8 mouse cellular contexts compared by ENCODE assay signal in genomic region chr11:95859468-95859855, GRCm38 (mm10). TPM values are rescaled to one million over a fixed set of nuclear protein-coding genes. Genes with fewer than 3 reads are reported as not detected.
A peak's percentile ranks its signal among the peaks of the same experiment; 100 is the strongest.
DNase-seq lines count a peak whose midpoint lies in the region; ATAC-seq and TF ChIP-seq lines count a peak whose summit lies in the region.

No protein-coding gene starts in this region.

- H3K9me3 ChIP-seq in heart, embryonic 15.5 days (replicated peaks), result no peaks in the 10 kb centered on the region
- peaks cover 4% of the 10 kb centered on the region for H3K9me3 ChIP-seq in E14TG2a.4 (ENCODE audit: low read length)
- H3K9me3 ChIP-seq in forebrain, postnatal 0 days (ENCODE audit: low read length), result no peaks in the 10 kb centered on the region

- peaks cover 13% of the 10 kb centered on the region for H3K4me1 ChIP-seq in heart, embryonic 15.5 days (replicated peaks)
- peaks cover 46% of the 10 kb centered on the region for H3K4me1 ChIP-seq in E14TG2a.4 (replicated peaks; ENCODE audit: low read depth, low read length)
- H3K4me1 ChIP-seq in bone marrow macrophage, adult 2 months (ENCODE audit: control insufficient read depth, insufficient read depth, low read length), result peaks cover 12% of the 10 kb centered on the region
- peaks cover 5% of the 10 kb centered on the region; the same call in 1 of the 2 replicates for H3K4me1 ChIP-seq in forebrain, postnatal 0 days (ENCODE audit: insufficient read depth)
- H3K4me1 ChIP-seq in liver, adult 2 months (ENCODE audit: control insufficient read depth, insufficient read depth, low read length), result 0 out of 2 replicates have a peak, but pooled peaks cover 2% of the 10 kb centered on the region

- H3K36me3 ChIP-seq in heart, embryonic 15.5 days, result no peaks in the 10 kb centered on the region
- H3K36me3 ChIP-seq in E14TG2a.4 (ENCODE audit: insufficient read depth, low read length) (peaks cover 45% of the 10 kb centered on the region), myocyte (ENCODE audit: control insufficient read depth, insufficient read depth) (no peaks in the 10 kb centered on the region)
- H3K36me3 ChIP-seq in forebrain, postnatal 0 days (ENCODE audit: insufficient read depth), result no peaks in the 10 kb centered on the region
- H3K36me3 ChIP-seq in liver, adult 2 months (ENCODE audit: control insufficient read depth, insufficient read depth, low read length), result no peaks in the 10 kb centered on the region

- H3K79me2 ChIP-seq in liver, adult 2 months (ENCODE audit: control insufficient read depth, insufficient read depth, low read length), result no peaks in the 10 kb centered on the region
- H3K79me2 ChIP-seq in myocyte (ENCODE audit: control insufficient read depth, insufficient read depth), result no peaks in the 10 kb centered on the region

- peak overlapping the region; percentile 85 for H3K4me2 ChIP-seq in heart, embryonic 15.5 days
- H3K4me2 ChIP-seq in forebrain, postnatal 0 days (ENCODE audit: low read depth), result peak overlapping the region; percentile 60
- H3K4me2 ChIP-seq in myocyte (ENCODE audit: low read depth), result peak overlapping the region; percentile 95

- no peaks in the 10 kb centered on the region for H3K27me3 ChIP-seq in heart, embryonic 15.5 days
- H3K27me3 ChIP-seq in E14TG2a.4 (ENCODE audit: insufficient read depth, low read length) (no peaks in the 10 kb centered on the region), myocyte (ENCODE audit: control insufficient read depth, insufficient read depth, insufficient read length) (no peaks in the 10 kb centered on the region)
- H3K27me3 ChIP-seq in forebrain, postnatal 0 days (ENCODE audit: insufficient read depth, low read length), result no peaks in the 10 kb centered on the region
- H3K27me3 ChIP-seq in liver, adult 2 months (ENCODE audit: control insufficient read depth, insufficient read depth, low read length), result no peaks in the 10 kb centered on the region

- peak overlapping the region; percentile 79 for H3K4me3 ChIP-seq in heart, embryonic 15.5 days
- peak overlapping the region; percentile 89 for H3K4me3 ChIP-seq in E14TG2a.4 (replicated peaks; ENCODE audit: low read length)
- peak overlapping the region; percentile 72 for H3K4me3 ChIP-seq in bone marrow macrophage, adult 2 months (ENCODE audit: insufficient read depth, low read length)
- peak overlapping the region; percentile 94 for H3K4me3 ChIP-seq in forebrain, postnatal 0 days (ENCODE audit: low read depth, low read length)
- peak overlapping the region; percentile 65 for H3K4me3 ChIP-seq in liver, adult 2 months (ENCODE audit: insufficient read depth, low read depth, low read length)
- H3K4me3 ChIP-seq in myocyte, result peak overlapping the region; percentile 43

- H3ac ChIP-seq in myocyte (ENCODE audit: control insufficient read depth, insufficient read length), result peak overlapping the region; percentile 17

- under 1% methylated on average over 35 of the region's 35 CpGs for WGBS in heart, embryonic 15.5 days
- under 1% methylated on average over 35 of the region's 35 CpGs for WGBS in forebrain, postnatal 0 days
- under 1% methylated on average over 35 of the region's 35 CpGs for WGBS in liver, adult 2 months

- no peak for TF ChIP-seq CTCF in E14TG2a.4 (conservative IDR thresholded peaks at IDR 0.05; ENCODE audit: low read length)
- TF ChIP-seq CTCF in bone marrow macrophage, adult 2 months (IDR thresholded peaks at IDR 0.05; ENCODE audit: low read depth, low read length), result no peak
- peak; percentile 34 for TF ChIP-seq CTCF in forebrain, postnatal 0 days (IDR thresholded peaks at IDR 0.05; ENCODE audit: low read depth)
- no peak for TF ChIP-seq CTCF in liver, adult 2 months (IDR thresholded peaks at IDR 0.05; ENCODE audit: low read depth, low read length)

- DNase-seq in heart, postnatal 4 days, result no peak
- peak; percentile 81 for DNase-seq in forebrain, postnatal 0 days
- peak; percentile 69 for DNase-seq in liver, adult 2 months (ENCODE audit: extremely low read depth, low read depth, low spot score)
- peak; percentile 73 to 81 for DNase-seq in thymus, postnatal 36 days

- no peak for TF ChIP-seq POLR2A in bone marrow macrophage, adult 2 months (IDR thresholded peaks at IDR 0.05; ENCODE audit: borderline replicate concordance, low read depth, low read length)
- no peak for TF ChIP-seq POLR2A in liver, adult 2 months (IDR thresholded peaks at IDR 0.05; ENCODE audit: extremely low read depth, insufficient read depth, low read length)
- TF ChIP-seq POLR2A in myocyte (IDR thresholded peaks at IDR 0.05; ENCODE audit: insufficient read length, low read depth), result peak; percentile 48

- ATAC-seq in heart, embryonic 15.5 days (replicated peaks; ENCODE audit: insufficient number of reproducible peaks, insufficient read depth, low FRiP score, low read depth), result peak; percentile 47; the same call in 1 of the 2 replicates
- ATAC-seq in forebrain, postnatal 0 days, result peak; percentile 53

- H3K9ac ChIP-seq in heart, embryonic 15.5 days, result peak overlapping the region; percentile 64
- peak overlapping the region; percentile 54 for H3K9ac ChIP-seq in forebrain, postnatal 0 days
- H3K9ac ChIP-seq in liver, adult 2 months (ENCODE audit: low read depth, low read length), result peak overlapping the region; percentile 78

- H3K27ac ChIP-seq in heart, embryonic 15.5 days, result peak overlapping the region; percentile 89
- peak overlapping the region; percentile 80 for H3K27ac ChIP-seq in bone marrow macrophage, adult 2 months (ENCODE audit: insufficient read depth, low read depth, low read length)
- peak overlapping the region; percentile 89 for H3K27ac ChIP-seq in forebrain, postnatal 0 days (ENCODE audit: low read depth, low read length)
- H3K27ac ChIP-seq in liver, adult 2 months (replicated peaks; ENCODE audit: insufficient read depth, low read depth, low read length), result peak overlapping the region; percentile 78

TF ChIP-seq in myocyte, 11 proteins besides CTCF, POLR2A, EP300 and RAD21:
- TF ChIP-seq USF1 (IDR thresholded peaks at IDR 0.05; ENCODE audit: low read depth), result peak; percentile 41
- peak in 2 of 3 experiments; percentile 61 to 86 for TF ChIP-seq MYOG (IDR thresholded peaks at IDR 0.05; ENCODE audit: control insufficient read depth in 1 of 3, insufficient read depth in 1 of 3, insufficient read length in 2 of 3, low read depth in 2 of 3)
- TF ChIP-seq TCF3 (IDR thresholded peaks at IDR 0.05; ENCODE audit: insufficient read length, low read depth), result peak; percentile 7
- TF ChIP-seq MAX (IDR thresholded peaks at IDR 0.05; ENCODE audit: low read depth), result peak; percentile 66
- TF ChIP-seq SRF (IDR thresholded peaks at IDR 0.05; ENCODE audit: control insufficient read depth, insufficient read length, low read depth), result peak; percentile 73
- peak in 2 of 3 experiments; percentile 69 to 81 for TF ChIP-seq MYOD1 (IDR thresholded peaks at IDR 0.05; ENCODE audit: control insufficient read depth in 1 of 3, insufficient read length in 2 of 3, low read depth in 2 of 3)
- TF ChIP-seq E2F4 (IDR thresholded peaks at IDR 0.05; ENCODE audit: insufficient read depth), result no peak
- no peak for TF ChIP-seq CEBPB (IDR thresholded peaks at IDR 0.05; ENCODE audit: insufficient read depth, poor library complexity, severe bottlenecking)

RNA-seq across cellular contexts. Expression of gene Abi3, which starts 17.2 kb away (rescaled TPM):
- polyA plus RNA-seq in heart, embryonic 15.5 days (2015; fragmentation: Nextera tagmentation; extraction: Ambion mirVana), result 13.0 and 22.0 TPM in 2 replicates
- 10 to 100 TPM; 16.7 to 19.5 TPM for total RNA-seq in heart, postnatal 4 days (2021)
- 51.7 and 60.6 TPM in 2 replicates for polyA plus RNA-seq in bone marrow macrophage, adult 2 months (2012; ENCODE audit: insufficient read depth, insufficient read length, missing spikeins)
- total RNA-seq in forebrain, postnatal 0 days (2014; rRNA removed), result 0.19 and 0.62 TPM in 2 replicates
- 1.4 and 1.5 TPM in 2 replicates for polyA plus RNA-seq in forebrain, postnatal 0 days (2015; fragmentation: Nextera tagmentation; extraction: Ambion mirVana)
- total RNA-seq in liver, adult 2 months (2014; rRNA removed), result 1.1 and 3.2 TPM in 2 replicates
- 7.6 and 11.7 TPM in 2 replicates for polyA plus RNA-seq in liver, adult 2 months (2012; rRNA removed)
- polyA plus RNA-seq in myocyte (2012; fragmentation: generic; extraction: Trizol), result 1.5 TPM

RNA-seq across cellular contexts. Expression of gene Gngt2, which starts 22.4 kb away (rescaled TPM):
- polyA plus RNA-seq in heart, embryonic 15.5 days (2015; fragmentation: Nextera tagmentation; extraction: Ambion mirVana), result 29.4 and 31.8 TPM in 2 replicates
- total RNA-seq in heart, postnatal 4 days (2021), result 10 to 100 TPM; 23.2 to 23.8 TPM
- polyA plus RNA-seq in bone marrow macrophage, adult 2 months (2012; ENCODE audit: insufficient read depth, insufficient read length, missing spikeins), result 167 and 176 TPM in 2 replicates
- total RNA-seq in forebrain, postnatal 0 days (2014; rRNA removed), result 1.0 and 1.6 TPM in 2 replicates
- polyA plus RNA-seq in forebrain, postnatal 0 days (2015; fragmentation: Nextera tagmentation; extraction: Ambion mirVana), result 1.9 and 2.9 TPM in 2 replicates
- 11.5 and 13.7 TPM in 2 replicates for total RNA-seq in liver, adult 2 months (2014; rRNA removed)
- polyA plus RNA-seq in liver, adult 2 months (2012; rRNA removed), result 3.9 and 5.1 TPM in 2 replicates
- 1.1 TPM for polyA plus RNA-seq in myocyte (2012; fragmentation: generic; extraction: Trizol)

RNA-seq across cellular contexts. Expression of gene Phospho1, which starts 35.2 kb away (rescaled TPM):
- polyA plus RNA-seq in heart, embryonic 15.5 days (2015; fragmentation: Nextera tagmentation; extraction: Ambion mirVana), result 4.5 and 5.3 TPM in 2 replicates
- 10 to 100 TPM; 71.7 to 82.2 TPM for total RNA-seq in heart, postnatal 4 days (2021)
- 7.4 and 9.4 TPM in 2 replicates for polyA plus RNA-seq in bone marrow macrophage, adult 2 months (2012; ENCODE audit: insufficient read depth, insufficient read length, missing spikeins)
- total RNA-seq in forebrain, postnatal 0 days (2014; rRNA removed), result 0.90 and 2.7 TPM in 2 replicates
- polyA plus RNA-seq in forebrain, postnatal 0 days (2015; fragmentation: Nextera tagmentation; extraction: Ambion mirVana), result not detected in 2 replicates
- 1.6 TPM in 2 replicates for total RNA-seq in liver, adult 2 months (2014; rRNA removed)
- 31.8 and 32.8 TPM in 2 replicates for polyA plus RNA-seq in liver, adult 2 months (2012; rRNA removed)
- polyA plus RNA-seq in myocyte (2012; fragmentation: generic; extraction: Trizol), result 165 TPM

RNA-seq across cellular contexts. Expression of gene B4galnt2, which starts 55.2 kb away (rescaled TPM):
- 0.23 and 1.4 TPM in 2 replicates for polyA plus RNA-seq in heart, embryonic 15.5 days (2015; fragmentation: Nextera tagmentation; extraction: Ambion mirVana)
- not detected for total RNA-seq in heart, postnatal 4 days (2021)
- 0.64 TPM in 1 of 2 replicates, not detected in the other for polyA plus RNA-seq in bone marrow macrophage, adult 2 months (2012; ENCODE audit: insufficient read depth, insufficient read length, missing spikeins)
- not detected in 2 replicates for total RNA-seq in forebrain, postnatal 0 days (2014; rRNA removed)
- polyA plus RNA-seq in forebrain, postnatal 0 days (2015; fragmentation: Nextera tagmentation; extraction: Ambion mirVana), result not detected in 2 replicates
- total RNA-seq in liver, adult 2 months (2014; rRNA removed), result 0.37 TPM in 1 of 2 replicates, not detected in the other
- polyA plus RNA-seq in liver, adult 2 months (2012; rRNA removed), result not detected in 2 replicates
- polyA plus RNA-seq in myocyte (2012; fragmentation: generic; extraction: Trizol), result 0.14 TPM

Comparison
In these comparisons a context has a peak if more than half of its experiments do, and no peak if none do; other contexts are left out.
1. H3K4me3 ChIP-seq: peak in every context shown above with its lines; median percentile 94 in forebrain, postnatal 0 days; 89 in E14TG2a.4; 79 in heart, embryonic 15.5 days; 72 in bone marrow macrophage, adult 2 months; 65 in liver, adult 2 months; 43 in myocyte.